Comparison of ENCODE assay signal across 7 mouse cellular contexts in the genomic region with DNA sequence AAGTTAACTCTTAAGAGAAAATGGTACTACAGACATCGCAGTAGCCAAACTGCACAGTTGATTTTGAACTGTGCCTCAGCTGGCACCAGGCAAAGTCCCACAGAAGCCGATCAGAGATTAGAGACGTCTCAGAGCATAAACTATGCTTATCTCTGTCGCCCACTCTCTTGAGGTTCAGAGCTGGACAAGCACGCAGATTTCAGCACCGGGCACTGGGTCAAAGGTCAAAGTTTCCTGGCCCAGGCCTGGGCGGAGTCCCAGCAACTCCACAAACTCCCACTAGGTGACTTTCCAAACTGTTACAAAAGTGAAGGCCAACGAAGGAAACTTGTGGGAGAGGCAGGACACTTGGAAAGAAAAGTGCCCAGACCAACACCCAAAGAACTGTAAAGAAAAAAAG. TPM values are rescaled to one million over a fixed set of nuclear protein-coding genes. Genes with fewer than 3 reads are reported as not detected.
DNase-seq lines count a peak whose midpoint lies in the region; ATAC-seq and TF ChIP-seq lines count a peak whose summit lies in the region.

No protein-coding gene starts in this region.

- no peak for TF ChIP-seq CTCF in cortical plate, adult 2 months (IDR thresholded peaks at IDR 0.05; ENCODE audit: extremely low read depth, insufficient read depth, low read length)
- TF ChIP-seq CTCF in heart, adult 2 months (IDR thresholded peaks at IDR 0.05), result peak; percentile 64

- TF ChIP-seq EP300 in heart, adult 2 months (IDR thresholded peaks at IDR 0.05; ENCODE audit: insufficient read depth, low read depth, low read length), result 0 out of 2 replicates have a peak, but pooled peaks have one; percentile 15

- TF ChIP-seq POLR2A in cortical plate, adult 2 months (IDR thresholded peaks at IDR 0.05; ENCODE audit: extremely low read depth, insufficient read depth, low read length), result no peak
- no peak for TF ChIP-seq POLR2A in heart, adult 2 months (IDR thresholded peaks at IDR 0.05; ENCODE audit: insufficient read depth, low read depth, low read length)

- no peaks in the 10 kb centered on the region for H3K27me3 ChIP-seq in heart, adult 2 months (ENCODE audit: control insufficient read depth, insufficient read depth, low read length)
- H3K27me3 ChIP-seq in lung, embryonic 15.5 days, result no peaks in the 10 kb centered on the region

- H3K27ac ChIP-seq in cortical plate, adult 2 months (ENCODE audit: insufficient read depth, low read length), result no peak overlapping the region
- H3K27ac ChIP-seq in heart, adult 2 months, result peak overlapping the region; percentile 90
- H3K27ac ChIP-seq in lung, embryonic 15.5 days, result peak overlapping the region; percentile 89

- no peaks in the 10 kb centered on the region; the same call in 1 of the 2 replicates for H3K4me1 ChIP-seq in cortical plate, adult 2 months (ENCODE audit: control insufficient read depth, insufficient read depth, low read length)
- H3K4me1 ChIP-seq in heart, adult 2 months (ENCODE audit: control insufficient read depth, insufficient read depth, low read length), result peaks cover 6% of the 10 kb centered on the region
- H3K4me1 ChIP-seq in lung, embryonic 15.5 days, result peaks cover 29% of the 10 kb centered on the region

- 0 out of 2 replicates have a peak, but pooled peaks have one; percentile 15 for ATAC-seq in lung, embryonic 15.5 days (ENCODE audit: borderline replicate concordance, extremely low read depth, low FRiP score, low TSS enrichment)

- peak; percentile 47 for DNase-seq in WW6 (ENCODE audit: low read depth, low spot score)
- DNase-seq in heart, adult 2 months, result peak; percentile 66 to 70
- peak; percentile 84 for DNase-seq in kidney, adult 18-20 months
- peak; percentile 8 for DNase-seq in retina, adult 2 months (ENCODE audit: low read depth, low spot score)
- DNase-seq in layer of hippocampus, postnatal 10 days (ENCODE audit: low spot score in 2 of 2), result no peak

- peak overlapping the region; percentile 74 for H3K4me2 ChIP-seq in lung, embryonic 15.5 days

- 4% methylated on average over 8 of the region's 8 CpGs for WGBS in heart, adult 2 months
- WGBS in lung, embryonic 15.5 days, result 3% methylated on average over 8 of the region's 8 CpGs

- H3K79me2 ChIP-seq in heart, adult 2 months (replicated peaks; ENCODE audit: control insufficient read depth, insufficient read depth, low read length), result peaks cover 2% of the 10 kb centered on the region; the same call in 1 of the 2 replicates

- peak overlapping the region; percentile 66 for H3K9ac ChIP-seq in heart, adult 2 months (ENCODE audit: low read depth, low read length)
- H3K9ac ChIP-seq in lung, embryonic 15.5 days, result peak overlapping the region; percentile 75

- intact Hi-C loops in heart, adult 2 months (cut with DNase I), result loop anchor here (10.0 kb wide), 1 partner anchor 1546 kb away; no protein-coding TSS in a partner anchor

- H3K9me3 ChIP-seq in lung, embryonic 15.5 days, result no peaks in the 10 kb centered on the region

- peak overlapping the region; percentile 74 for H3K4me3 ChIP-seq in cortical plate, adult 2 months (ENCODE audit: insufficient read depth, low read length)
- H3K4me3 ChIP-seq in heart, adult 2 months, result peak overlapping the region; percentile 98
- peak overlapping the region; percentile 90 for H3K4me3 ChIP-seq in lung, embryonic 15.5 days

- H3K36me3 ChIP-seq in heart, adult 2 months (ENCODE audit: control insufficient read depth, insufficient read depth, low read length), result peaks cover 22% of the 10 kb centered on the region
- no peaks in the 10 kb centered on the region; the same call in 1 of the 2 replicates for H3K36me3 ChIP-seq in lung, embryonic 15.5 days

RNA-seq across cellular contexts. Expression of a gene that starts 0.7 kb away (rescaled TPM):
- polyA plus RNA-seq in cortical plate, adult 2 months (2012; rRNA removed), result 40.3 and 46.0 TPM in 2 replicates
- total RNA-seq in heart, adult 2 months (2021), result 100 to 1,000 TPM; 648 to 774 TPM
- 619 and 842 TPM in 2 replicates for polyA plus RNA-seq in heart, adult 2 months (2012; rRNA removed)
- polyA plus RNA-seq in lung, embryonic 15.5 days (2015; fragmentation: Nextera tagmentation; extraction: Ambion mirVana), result 106 and 108 TPM in 2 replicates
- 10 to 100 TPM; 25.9 to 28.4 TPM for total RNA-seq in layer of hippocampus, postnatal 10 days (2021)

RNA-seq across cellular contexts. Expression of a gene that starts 31.9 kb away (rescaled TPM):
- polyA plus RNA-seq in cortical plate, adult 2 months (2012; rRNA removed), result 10.4 and 11.2 TPM in 2 replicates
- 10 to 100 TPM; 32.8 to 40.9 TPM for total RNA-seq in heart, adult 2 months (2021)
- polyA plus RNA-seq in heart, adult 2 months (2012; rRNA removed), result 13.0 and 15.0 TPM in 2 replicates
- 2.2 and 2.5 TPM in 2 replicates for polyA plus RNA-seq in lung, embryonic 15.5 days (2015; fragmentation: Nextera tagmentation; extraction: Ambion mirVana)
- total RNA-seq in layer of hippocampus, postnatal 10 days (2021), result 10 to 100 TPM; 15.0 to 15.1 TPM

Comparison
In these comparisons a context has a peak if more than half of its experiments do, and no peak if none do; other contexts are left out.
1. DNase-seq: peak in WW6 (single experiment), heart, adult 2 months (2 of 2), kidney, adult 18-20 months (single experiment) and retina, adult 2 months (single experiment); none in layer of hippocampus, postnatal 10 days (0 of 2).
2. Peak in every context shown above with its lines, with median percentiles within 50 percentile points of each other: H3K4me3 ChIP-seq.